Mouse (Mus musculus): ENCODE results near the gene Ogdh. TPM values are rescaled to one million over a fixed set of nuclear protein-coding genes. Genes with fewer than 3 reads are reported as not detected.
"Not testable (repeated sequence)": the region's sequence is repeated elsewhere in the genome, so short reads cannot be mapped to it uniquely, and the experiment has no call there.

Ogdh gene
- polyA plus RNA-seq, 1 experiment from 2014 or later = 155 TPM

- peaks cover 72% of the 10 kb centered on the region for H3K36me3 ChIP-seq (ENCODE audit: insufficient read depth, low read length)
- no peak overlapping the region for H3K27ac ChIP-seq (ENCODE audit: low read length)
- H3K27me3 ChIP-seq (ENCODE audit: insufficient read depth, low read length) = no peaks in the 10 kb centered on the region
- no peaks in the 10 kb centered on the region for H3K9me3 ChIP-seq (ENCODE audit: low read length)
- no peak overlapping the region for H3K9ac ChIP-seq (replicated peaks; ENCODE audit: low read length)
- no peaks in the 10 kb centered on the region for H3K4me1 ChIP-seq (ENCODE audit: insufficient read depth, low read length)
- no peak overlapping the region for H3K4me2 ChIP-seq (replicated peaks; ENCODE audit: low read depth, low read length)
- ATAC-seq (ENCODE audit: low FRiP score, low TSS enrichment) = no peak
- H3K4me3 ChIP-seq (ENCODE audit: low read length) = no peak overlapping the region
- 86% methylated on average over 7 of the region's 7 CpGs for WGBS
These were observed 55.5 kb downstream of the Ogdh start for GRCm38 (mm10) chr11:6346966-6347365.

GRCm38 (mm10) chr11:6348681-6349200, 57.3 kb downstream of the Ogdh start:
- Histone ChIP-seq H3K27me3 (ENCODE audit: insufficient read depth, low read length) (no peaks in the 10 kb centered on the region), H3K4me2 (replicated peaks; ENCODE audit: low read depth, low read length) (no peak overlapping the region), H3K4me1 (ENCODE audit: insufficient read depth, low read length) (no peaks in the 10 kb centered on the region), H3K27ac (ENCODE audit: low read length) (no peak overlapping the region), H3K36me3 (ENCODE audit: insufficient read depth, low read length) (peaks cover 76% of the 10 kb centered on the region), H3K9ac (replicated peaks; ENCODE audit: low read length) (no peak overlapping the region), H3K4me3 (ENCODE audit: low read length) (no peak overlapping the region), H3K9me3 (ENCODE audit: low read length) (no peaks in the 10 kb centered on the region)
- WGBS = 89% methylated on average over 11 of the region's 11 CpGs
- ATAC-seq (ENCODE audit: low FRiP score, low TSS enrichment) = no peak

GRCm38 (mm10) chr11:6349586-6349985, 58.2 kb downstream of the Ogdh start:
- H3K36me3 ChIP-seq (ENCODE audit: insufficient read depth, low read length) = peaks cover 75% of the 10 kb centered on the region
- H3K27ac ChIP-seq (ENCODE audit: low read length) = no peak overlapping the region
- H3K4me2 ChIP-seq (replicated peaks; ENCODE audit: low read depth, low read length) = no peak overlapping the region
- H3K27me3 ChIP-seq (ENCODE audit: insufficient read depth, low read length) = no peaks in the 10 kb centered on the region
- ATAC-seq (ENCODE audit: low FRiP score, low TSS enrichment) = no peak
- no peaks in the 10 kb centered on the region for H3K4me1 ChIP-seq (ENCODE audit: insufficient read depth, low read length)
- H3K4me3 ChIP-seq (ENCODE audit: low read length) = no peak overlapping the region
- H3K9ac ChIP-seq (replicated peaks; ENCODE audit: low read length) = no peak overlapping the region
- 55% methylated on average over 5 of the region's 5 CpGs for WGBS
- H3K9me3 ChIP-seq (ENCODE audit: low read length) = no peaks in the 10 kb centered on the region

- H3K9ac ChIP-seq (replicated peaks; ENCODE audit: low read length) = no peak overlapping the region
- H3K9me3 ChIP-seq (ENCODE audit: low read length) = no peaks in the 10 kb centered on the region
- WGBS = 87% methylated on average over 4 of the region's 4 CpGs
- ATAC-seq (ENCODE audit: low FRiP score, low TSS enrichment) = no peak
- no peaks in the 10 kb centered on the region for H3K27me3 ChIP-seq (ENCODE audit: insufficient read depth, low read length)
- peaks cover 63% of the 10 kb centered on the region for H3K36me3 ChIP-seq (ENCODE audit: insufficient read depth, low read length)
- H3K4me1 ChIP-seq (ENCODE audit: insufficient read depth, low read length) = no peaks in the 10 kb centered on the region
- no peak overlapping the region for H3K4me3 ChIP-seq (ENCODE audit: low read length)
- no peak overlapping the region for H3K27ac ChIP-seq (ENCODE audit: low read length)
- no peak overlapping the region for H3K4me2 ChIP-seq (replicated peaks; ENCODE audit: low read depth, low read length)
These were observed 63.7 kb downstream of the Ogdh start for GRCm38 (mm10) chr11:6355106-6355505.

GRCm38 (mm10) chr11:6364581-6365275, 73.3 kb downstream of the Ogdh start:
- Histone ChIP-seq H3K4me1 (ENCODE audit: insufficient read depth, low read length) (no peaks in the 10 kb centered on the region), H3K9ac (replicated peaks; ENCODE audit: low read length) (no peak overlapping the region), H3K36me3 (ENCODE audit: insufficient read depth, low read length) (no peaks in the 10 kb centered on the region), H3K4me3 (ENCODE audit: low read length) (no peak overlapping the region), H3K27ac (ENCODE audit: low read length) (no peak overlapping the region), H3K27me3 (ENCODE audit: insufficient read depth, low read length) (no peaks in the 10 kb centered on the region), H3K9me3 (ENCODE audit: low read length) (no peaks in the 10 kb centered on the region), H3K4me2 (replicated peaks; ENCODE audit: low read depth, low read length) (no peak overlapping the region)
- WGBS = 91% methylated on average over 9 of the region's 9 CpGs
- ATAC-seq (ENCODE audit: low FRiP score, low TSS enrichment) = no peak

- Histone ChIP-seq H3K36me3 (ENCODE audit: insufficient read depth, low read length) (no peaks in the 10 kb centered on the region), H3K9me3 (ENCODE audit: low read length) (no peaks in the 10 kb centered on the region), H3K4me1 (ENCODE audit: insufficient read depth, low read length) (no peaks in the 10 kb centered on the region), H3K4me2 (replicated peaks; ENCODE audit: low read depth, low read length) (no peak overlapping the region), H3K27me3 (ENCODE audit: insufficient read depth, low read length) (no peaks in the 10 kb centered on the region), H3K9ac (replicated peaks; ENCODE audit: low read length) (0 out of 2 replicates have a peak overlapping the region, but pooled peaks have one; percentile 19), H3K4me3 (ENCODE audit: low read length) (no peak overlapping the region), H3K27ac (ENCODE audit: low read length) (no peak overlapping the region; the same call in 1 of the 2 replicates)
- peak; percentile 73 for ATAC-seq (ENCODE audit: low FRiP score, low TSS enrichment)
- WGBS = 19% methylated on average over 11 of the region's 11 CpGs
These were observed 74.5 kb downstream of the Ogdh start for GRCm38 (mm10) chr11:6365885-6366284.

- 76% methylated on average over 6 of the region's 6 CpGs for whole genome bisulfite sequencing
- Histone ChIP-seq H3K9ac (replicated peaks; ENCODE audit: low read length) (no peak overlapping the region), H3K36me3 (ENCODE audit: insufficient read depth, low read length) (no peaks in the 10 kb centered on the region), H3K27me3 (ENCODE audit: insufficient read depth, low read length) (no peaks in the 10 kb centered on the region), H3K9me3 (ENCODE audit: low read length) (no peaks in the 10 kb centered on the region), H3K4me3 (ENCODE audit: low read length) (no peak overlapping the region), H3K4me2 (replicated peaks; ENCODE audit: low read depth, low read length) (no peak overlapping the region), H3K27ac (ENCODE audit: low read length) (peak overlapping the region; percentile 42; the same call in 1 of the 2 replicates), H3K4me1 (ENCODE audit: insufficient read depth, low read length) (no peaks in the 10 kb centered on the region)
- ATAC-seq (ENCODE audit: low FRiP score, low TSS enrichment) = 0 out of 2 replicates have a peak, but pooled peaks have one; percentile 61
These were observed 75.0 kb downstream of the Ogdh start for GRCm38 (mm10) chr11:6366434-6366833.

- no peak overlapping the region for H3K4me3 ChIP-seq (ENCODE audit: low read length)
- H3K4me1 ChIP-seq (ENCODE audit: insufficient read depth, low read length) = no peaks in the 10 kb centered on the region
- H3K9ac ChIP-seq (replicated peaks; ENCODE audit: low read length) = no peak overlapping the region
- no peaks in the 10 kb centered on the region for H3K27me3 ChIP-seq (ENCODE audit: insufficient read depth, low read length)
- 0 out of 2 replicates have a peak, but pooled peaks have one; percentile 49 for ATAC-seq (ENCODE audit: low FRiP score, low TSS enrichment)
- no peaks in the 10 kb centered on the region for H3K9me3 ChIP-seq (ENCODE audit: low read length)
- WGBS = 73% methylated on average over 4 of the region's 4 CpGs
- no peak overlapping the region for H3K27ac ChIP-seq (ENCODE audit: low read length)
- H3K4me2 ChIP-seq (replicated peaks; ENCODE audit: low read depth, low read length) = no peak overlapping the region
- no peaks in the 10 kb centered on the region for H3K36me3 ChIP-seq (ENCODE audit: insufficient read depth, low read length)
These were observed 75.7 kb downstream of the Ogdh start for GRCm38 (mm10) chr11:6367156-6367555.

- not testable (repeated sequence) for H3K4me3 ChIP-seq (ENCODE audit: low read length); ATAC-seq (ENCODE audit: low FRiP score, low TSS enrichment); H3K36me3 ChIP-seq (ENCODE audit: insufficient read depth, low read length); H3K27ac ChIP-seq (ENCODE audit: low read length); H3K4me1 ChIP-seq (ENCODE audit: insufficient read depth, low read length); H3K9ac ChIP-seq (replicated peaks; ENCODE audit: low read length); H3K4me2 ChIP-seq (replicated peaks; ENCODE audit: low read depth, low read length); H3K27me3 ChIP-seq (ENCODE audit: insufficient read depth, low read length); H3K9me3 ChIP-seq (ENCODE audit: low read length)
- 82% methylated on average over 5 of the region's 5 CpGs for WGBS
These were observed 76.6 kb downstream of the Ogdh start for GRCm38 (mm10) chr11:6367986-6368385.

GRCm38 (mm10) chr11:6371376-6372155, 80.1 kb downstream of the Ogdh start:
- Histone ChIP-seq H3K9ac (replicated peaks; ENCODE audit: low read length) (no peak overlapping the region), H3K36me3 (ENCODE audit: insufficient read depth, low read length) (no peaks in the 10 kb centered on the region), H3K9me3 (ENCODE audit: low read length) (no peaks in the 10 kb centered on the region), H3K4me1 (ENCODE audit: insufficient read depth, low read length) (no peaks in the 10 kb centered on the region), H3K4me2 (replicated peaks; ENCODE audit: low read depth, low read length) (no peak overlapping the region), H3K4me3 (ENCODE audit: low read length) (no peak overlapping the region), H3K27ac (ENCODE audit: low read length) (no peak overlapping the region), H3K27me3 (ENCODE audit: insufficient read depth, low read length) (no peaks in the 10 kb centered on the region)
- WGBS = 88% methylated on average over 11 of the region's 11 CpGs
- ATAC-seq (ENCODE audit: low FRiP score, low TSS enrichment) = no peak
